Mouse (Mus musculus): Measurements from ENCODE around the gene Rbm4. TPM values are rescaled to one million over a fixed set of nuclear protein-coding genes. Genes with fewer than 3 reads are reported as not detected.

The Rbm4 gene
- polyA plus RNA-seq, 1 experiment from 2014 or later: 97.3 TPM

- no peak for ATAC-seq (ENCODE audit: low FRiP score)
- Histone ChIP-seq H3K4me1 (replicated peaks) (no peaks in the 10 kb centered on the region), H3K27me3 (no peaks in the 10 kb centered on the region), H3K4me3 (no peak overlapping the region), H3K9me3 (no peaks in the 10 kb centered on the region), H3K9ac (peak overlapping the region; percentile 15; the same call in 1 of the 2 replicates), H3K4me2 (no peak overlapping the region), H3K36me3 (peaks cover 93% of the 10 kb centered on the region), H3K27ac (no peak overlapping the region)
- 97% methylated on average over 9 of the region's 9 CpGs for WGBS
These were observed 45.9 kb downstream of the Rbm4 start for GRCm38 (mm10) chr19:4747631-4748312.

- ATAC-seq (ENCODE audit: low FRiP score): no peak
These were observed 47.1 kb downstream of the Rbm4 start for GRCm38 (mm10) chr19:4746611-4747010.

DNA sequence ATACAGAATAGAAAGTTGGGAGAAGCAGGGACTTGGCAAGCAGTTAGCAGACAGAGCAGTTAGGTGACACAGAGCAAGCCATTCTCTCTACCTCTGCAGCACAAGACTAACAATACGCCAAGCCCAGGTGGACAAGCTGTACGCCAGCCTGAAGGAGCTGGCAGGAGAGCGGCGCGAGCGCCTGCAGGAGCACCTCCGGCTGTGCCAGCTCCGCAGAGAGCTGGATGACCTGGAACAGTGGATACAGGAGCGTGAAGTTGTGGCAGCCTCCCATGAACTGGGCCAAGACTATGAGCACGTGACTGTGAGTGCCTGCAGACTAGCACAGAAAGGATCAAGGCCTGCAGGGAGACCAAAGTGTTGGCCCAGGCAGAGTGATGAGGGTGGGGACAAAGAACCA lies 48.0 kb downstream of the Rbm4 start:
- Histone ChIP-seq H3K27me3 (no peaks in the 10 kb centered on the region), H3K4me1 (replicated peaks) (no peaks in the 10 kb centered on the region), H3K9me3 (no peaks in the 10 kb centered on the region), H3K9ac (no peak overlapping the region), H3K4me2 (no peak overlapping the region), H3K4me3 (no peak overlapping the region), H3K36me3 (peaks cover 95% of the 10 kb centered on the region), H3K27ac (no peak overlapping the region)
- no peak for ATAC-seq (ENCODE audit: low FRiP score)
- WGBS: 95% methylated on average over 10 of the region's 10 CpGs

More at GRCm38 (mm10) chr19:4746611-4747010, 47.1 kb downstream of the Rbm4 start:
- H3K9me3 ChIP-seq: no peaks in the 10 kb centered on the region
- 85% methylated on average over 14 of the region's 14 CpGs for WGBS
- no peak overlapping the region for H3K4me2 ChIP-seq
- H3K36me3 ChIP-seq: peaks cover 95% of the 10 kb centered on the region
- no peaks in the 10 kb centered on the region for H3K27me3 ChIP-seq
- H3K27ac ChIP-seq: no peak overlapping the region
- no peak overlapping the region; the same call in 1 of the 2 replicates for H3K9ac ChIP-seq
- no peaks in the 10 kb centered on the region for H3K4me1 ChIP-seq (replicated peaks)
- H3K4me3 ChIP-seq: no peak overlapping the region

GRCm38 (mm10) chr19:4745057-4745456 lies 48.6 kb downstream of the Rbm4 start:
- ATAC-seq (ENCODE audit: low FRiP score): no peak
- H3K36me3 ChIP-seq: peaks cover 95% of the 10 kb centered on the region
- H3K4me3 ChIP-seq: no peak overlapping the region
- no peak overlapping the region for H3K4me2 ChIP-seq
- H3K9ac ChIP-seq: no peak overlapping the region
- H3K9me3 ChIP-seq: no peaks in the 10 kb centered on the region
- WGBS: 66% methylated on average over 9 of the region's 9 CpGs
- no peaks in the 10 kb centered on the region for H3K27me3 ChIP-seq
- no peaks in the 10 kb centered on the region for H3K4me1 ChIP-seq (replicated peaks)
- no peak overlapping the region for H3K27ac ChIP-seq

DNA sequence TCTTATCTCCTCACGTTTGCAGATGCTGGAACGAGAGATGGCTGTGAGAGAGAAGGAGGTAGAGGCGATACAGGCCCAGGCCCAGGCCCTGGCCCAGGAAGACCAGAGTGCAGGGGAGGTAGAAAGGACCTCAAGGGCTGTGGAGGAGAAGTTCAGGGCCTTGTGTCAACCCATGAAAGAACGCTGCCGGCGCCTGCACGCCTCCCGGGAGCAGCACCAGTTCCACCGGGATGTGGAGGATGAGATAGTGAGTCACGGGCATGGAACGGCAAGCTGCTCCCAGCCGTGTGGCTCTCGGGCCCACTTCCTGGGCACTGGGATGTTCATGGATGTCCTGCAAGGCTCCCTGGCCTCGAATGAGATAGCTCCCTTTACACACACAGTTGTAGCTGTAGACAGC lies 49.7 kb downstream of the Rbm4 start:
- H3K27me3 ChIP-seq: no peaks in the 10 kb centered on the region
- no peak overlapping the region for H3K4me2 ChIP-seq
- H3K4me3 ChIP-seq: no peak overlapping the region
- WGBS: 88% methylated on average over 14 of the region's 14 CpGs
- H3K27ac ChIP-seq: no peak overlapping the region
- no peaks in the 10 kb centered on the region for H3K9me3 ChIP-seq
- no peak overlapping the region for H3K9ac ChIP-seq
- peaks cover 95% of the 10 kb centered on the region for H3K36me3 ChIP-seq
- ATAC-seq (ENCODE audit: low FRiP score): no peak
- no peaks in the 10 kb centered on the region for H3K4me1 ChIP-seq (replicated peaks)

DNA sequence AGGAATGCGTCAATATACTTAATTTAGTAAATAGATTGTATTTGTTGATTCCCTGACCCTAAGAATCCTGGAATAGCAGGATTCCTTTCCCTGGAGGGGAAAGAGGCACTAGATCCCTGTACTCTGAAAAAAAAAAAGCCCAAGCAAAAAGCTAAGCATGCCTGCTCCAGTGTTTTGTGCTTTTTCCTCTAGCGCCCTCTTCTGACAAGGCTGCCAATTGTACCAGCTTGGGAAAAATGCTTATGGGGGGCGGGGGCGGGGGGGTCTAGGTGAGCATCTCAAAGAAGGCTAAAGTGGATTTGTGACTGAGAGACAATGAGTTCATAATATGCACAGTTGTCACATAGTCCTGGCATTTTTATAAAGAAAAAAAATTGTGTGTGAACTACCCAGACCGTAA lies 50.2 kb downstream of the Rbm4 start:
- WGBS: 36% methylated on average over 5 of the region's 5 CpGs
- no peak overlapping the region for H3K27ac ChIP-seq
- peaks cover 93% of the 10 kb centered on the region for H3K36me3 ChIP-seq
- H3K9me3 ChIP-seq: no peaks in the 10 kb centered on the region
- H3K4me3 ChIP-seq: no peak overlapping the region
- no peak overlapping the region for H3K9ac ChIP-seq
- no peaks in the 10 kb centered on the region for H3K27me3 ChIP-seq
- no peaks in the 10 kb centered on the region for H3K4me1 ChIP-seq (replicated peaks)
- ATAC-seq (ENCODE audit: low FRiP score): no peak
- no peak overlapping the region for H3K4me2 ChIP-seq

- no peak overlapping the region for H3K9ac ChIP-seq
- no peaks in the 10 kb centered on the region for H3K9me3 ChIP-seq
- H3K27ac ChIP-seq: no peak overlapping the region
- WGBS: 92% methylated on average over 6 of the region's 6 CpGs
- ATAC-seq (ENCODE audit: low FRiP score): no peak
- H3K4me1 ChIP-seq (replicated peaks): no peaks in the 10 kb centered on the region
- H3K27me3 ChIP-seq: no peaks in the 10 kb centered on the region
- peaks cover 93% of the 10 kb centered on the region for H3K36me3 ChIP-seq
- H3K4me2 ChIP-seq: no peak overlapping the region
- no peak overlapping the region for H3K4me3 ChIP-seq
These were observed 51.5 kb downstream of the Rbm4 start for GRCm38 (mm10) chr19:4742229-4742628.

GRCm38 (mm10) chr19:4741482-4741881 lies 52.2 kb downstream of the Rbm4 start:
- Histone ChIP-seq H3K9me3 (no peaks in the 10 kb centered on the region), H3K27ac (no peak overlapping the region), H3K27me3 (no peaks in the 10 kb centered on the region), H3K4me2 (no peak overlapping the region), H3K36me3 (peaks cover 93% of the 10 kb centered on the region), H3K4me1 (replicated peaks) (no peaks in the 10 kb centered on the region), H3K4me3 (no peak overlapping the region), H3K9ac (no peak overlapping the region)
- WGBS: 89% methylated on average over 10 of the region's 10 CpGs
- ATAC-seq (ENCODE audit: low FRiP score): no peak

GRCm38 (mm10) chr19:4739762-4740161 lies 53.9 kb downstream of the Rbm4 start:
- Histone ChIP-seq H3K4me2 (no peak overlapping the region), H3K36me3 (peaks cover 87% of the 10 kb centered on the region), H3K9me3 (no peaks in the 10 kb centered on the region), H3K4me3 (no peak overlapping the region), H3K27me3 (no peaks in the 10 kb centered on the region), H3K9ac (no peak overlapping the region), H3K4me1 (replicated peaks) (no peaks in the 10 kb centered on the region), H3K27ac (no peak overlapping the region)
- ATAC-seq (ENCODE audit: low FRiP score): no peak
- 94% methylated on average over 5 of the region's 5 CpGs for WGBS

GRCm38 (mm10) chr19:4739053-4739452 lies 54.6 kb downstream of the Rbm4 start:
- Histone ChIP-seq H3K27me3 (no peaks in the 10 kb centered on the region), H3K4me1 (replicated peaks) (no peaks in the 10 kb centered on the region), H3K9me3 (no peaks in the 10 kb centered on the region), H3K27ac (no peak overlapping the region), H3K4me3 (no peak overlapping the region), H3K4me2 (no peak overlapping the region), H3K36me3 (peaks cover 87% of the 10 kb centered on the region), H3K9ac (no peak overlapping the region)
- WGBS: 95% methylated on average over 11 of the region's 11 CpGs
- ATAC-seq (ENCODE audit: low FRiP score): no peak

DNA sequence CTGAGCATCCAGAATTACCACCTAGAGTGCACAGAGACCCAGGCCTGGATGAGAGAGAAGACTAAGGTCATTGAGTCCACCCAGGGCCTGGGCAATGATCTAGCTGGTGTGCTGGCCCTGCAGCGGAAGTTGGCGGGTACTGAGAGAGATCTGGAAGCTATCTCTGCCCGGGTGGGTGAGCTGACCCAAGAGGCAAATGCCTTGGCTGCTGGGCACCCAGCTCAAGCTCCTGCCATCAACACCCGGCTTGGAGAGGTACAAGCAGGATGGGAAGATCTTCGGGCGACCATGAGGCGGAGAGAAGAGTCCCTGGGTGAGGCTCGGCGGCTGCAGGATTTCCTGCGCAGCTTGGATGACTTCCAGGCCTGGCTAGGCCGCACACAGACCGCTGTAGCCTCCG lies 55.8 kb downstream of the Rbm4 start:
- no peak overlapping the region for H3K4me2 ChIP-seq
- no peak overlapping the region for H3K4me3 ChIP-seq
- WGBS: 91% methylated on average over 13 of the region's 13 CpGs
- H3K9ac ChIP-seq: no peak overlapping the region
- no peak overlapping the region for H3K27ac ChIP-seq
- ATAC-seq (ENCODE audit: low FRiP score): no peak
- no peaks in the 10 kb centered on the region for H3K27me3 ChIP-seq
- peaks cover 91% of the 10 kb centered on the region for H3K36me3 ChIP-seq
- H3K9me3 ChIP-seq: no peaks in the 10 kb centered on the region
- H3K4me1 ChIP-seq (replicated peaks): no peaks in the 10 kb centered on the region
